In genomic region chr12:76474246-76474583, GRCm38 (mm10) we compare ENCODE assay signal across 22 mouse cellular contexts. TPM values are rescaled to one million over a fixed set of nuclear protein-coding genes. Genes with fewer than 3 reads are reported as not detected.
DNase-seq lines count a peak whose midpoint lies in the region; ATAC-seq and TF ChIP-seq lines count a peak whose summit lies in the region.
"Had no signal": no experiment of that assay in that cellular context is flagged by ENCODE, and none has a peak within 500 bp of the region (broad histone marks: within the 10 kb centered on the region; RNA-seq: fewer than 3 reads in every experiment).

No protein-coding gene starts in this region.

- H3K79me2 ChIP-seq in MEL (ENCODE audit: control insufficient read depth, insufficient read depth, low read length, poor library complexity): no peaks in the 10 kb centered on the region

- ATAC-seq in heart, postnatal 0 days (ENCODE audit: insufficient read depth, low read depth): no peak
- no peak for ATAC-seq in heart, embryonic 12.5 days (ENCODE audit: insufficient number of reproducible peaks, low FRiP score)
- peak; percentile 31; the same call in 1 of the 2 replicates for ATAC-seq in limb, embryonic 14.5 days (ENCODE audit: low FRiP score, low read depth)
- ATAC-seq: midbrain, embryonic 16.5 days had no signal

- TF ChIP-seq RAD21 in MEL (IDR thresholded peaks at IDR 0.05; ENCODE audit: low read depth, low read length): no peak

- 0 out of 2 replicates have a peak overlapping the region, but pooled peaks have one; percentile 11 for H3K27ac ChIP-seq in heart, postnatal 0 days (ENCODE audit: low read depth)
- H3K27ac ChIP-seq in heart, embryonic 12.5 days (ENCODE audit: poor library complexity, severe bottlenecking): no peak overlapping the region
- H3K27ac ChIP-seq in MEL (ENCODE audit: control insufficient read depth, low read depth, low read length): peak overlapping the region; percentile 51
- no peak overlapping the region for H3K27ac ChIP-seq in limb, embryonic 14.5 days (replicated peaks; ENCODE audit: low read depth, low read length)
- H3K27ac ChIP-seq: embryonic facial prominence, embryonic 15.5 days; heart, embryonic 15.5 days; hindbrain, embryonic 10.5 days; kidney, postnatal 0 days; liver, embryonic 13.5 days; lung, embryonic 15.5 days; macrophage; neural tube, embryonic 15.5 days; stomach, embryonic 15.5 days had no signal

- no peaks in the 10 kb centered on the region for H3K27me3 ChIP-seq in heart, postnatal 0 days (ENCODE audit: control insufficient read depth, insufficient read depth, low read length)
- H3K27me3 ChIP-seq in heart, embryonic 12.5 days (replicated peaks): no peaks in the 10 kb centered on the region
- no peaks in the 10 kb centered on the region for H3K27me3 ChIP-seq in MEL (ENCODE audit: control insufficient read depth in 1 of 2, insufficient read depth in 2 of 2, low read length in 2 of 2)
- H3K27me3 ChIP-seq in limb, embryonic 14.5 days (ENCODE audit: control insufficient read depth, insufficient read depth, low read length): no peaks in the 10 kb centered on the region
- H3K27me3 ChIP-seq: embryonic facial prominence, embryonic 15.5 days; heart, embryonic 15.5 days; lung, embryonic 15.5 days; neural tube, embryonic 15.5 days; stomach, embryonic 15.5 days had no signal

- WGBS in heart, postnatal 0 days: 82% methylated on average over 8 of the region's 8 CpGs
- WGBS in heart, embryonic 12.5 days: 81% methylated on average over 8 of the region's 8 CpGs
- WGBS in limb, embryonic 14.5 days: 76% methylated on average over 8 of the region's 8 CpGs

- peaks cover 7% of the 10 kb centered on the region; the same call in 1 of the 2 replicates for H3K4me1 ChIP-seq in heart, postnatal 0 days (ENCODE audit: control insufficient read depth, insufficient read depth)
- peaks cover 14% of the 10 kb centered on the region for H3K4me1 ChIP-seq in heart, embryonic 12.5 days (replicated peaks)
- peaks cover 0 to 13% of the 10 kb centered on the region in 2 experiments; a peak in 1 of 4 replicates for H3K4me1 ChIP-seq in MEL (ENCODE audit: control insufficient read depth in 1 of 2, insufficient read depth in 2 of 2, low read length in 2 of 2)
- H3K4me1 ChIP-seq in limb, embryonic 14.5 days (ENCODE audit: control insufficient read depth, insufficient read depth, low read length): peaks cover 16% of the 10 kb centered on the region

- no peak for DNase-seq in heart, postnatal 0 days (ENCODE audit: low spot score)
- DNase-seq in A20 (ENCODE audit: low read depth, low spot score): peak; percentile 83
- DNase-seq in MEL (ENCODE audit: low read depth, low spot score): peak; percentile 92
- no peak for DNase-seq in limb, embryonic 14.5 days (ENCODE audit: low spot score)
- DNase-seq in thymus, postnatal 14 days: no peak
- no peak for DNase-seq in adrenal gland, postnatal 36 days
- DNase-seq: adrenal gland, adult 2 months; cerebellum, adult 9-11 months; kidney, adult 11 months; liver, embryonic 13.5 days; thymus, adult 2 months had no signal

- H3K9ac ChIP-seq in heart, postnatal 0 days (replicated peaks; ENCODE audit: low read depth, low read length): no peak overlapping the region
- H3K9ac ChIP-seq in heart, embryonic 12.5 days: no peak overlapping the region
- peak overlapping the region; percentile 16 for H3K9ac ChIP-seq in MEL (ENCODE audit: control insufficient read depth, low read depth, low read length, poor library complexity, severe bottlenecking)
- no peak overlapping the region for H3K9ac ChIP-seq in limb, embryonic 14.5 days (ENCODE audit: low read depth, low read length, severe bottlenecking)
- H3K9ac ChIP-seq: embryonic facial prominence, embryonic 15.5 days; heart, embryonic 15.5 days; liver, embryonic 13.5 days; lung, embryonic 15.5 days; neural tube, embryonic 15.5 days; stomach, embryonic 15.5 days had no signal

- no peak for TF ChIP-seq EP300 in heart, postnatal 0 days (IDR thresholded peaks at IDR 0.05; ENCODE audit: low read depth)
- no peak for TF ChIP-seq EP300 in MEL (IDR thresholded peaks at IDR 0.05; ENCODE audit: low read depth in 1 of 2, low read length in 2 of 2)

- H3K4me3 ChIP-seq in heart, postnatal 0 days (ENCODE audit: low read depth, low read length): no peak overlapping the region
- no peak overlapping the region for H3K4me3 ChIP-seq in heart, embryonic 12.5 days
- H3K4me3 ChIP-seq in MEL (ENCODE audit: control insufficient read depth in 1 of 2, insufficient read depth in 1 of 2, low read depth in 2 of 2, low read length in 2 of 2): peak overlapping the region; percentile 18 to 51
- H3K4me3 ChIP-seq in limb, embryonic 14.5 days (replicated peaks; ENCODE audit: low read length): no peak overlapping the region
- H3K4me3 ChIP-seq: embryonic facial prominence, embryonic 15.5 days; heart, embryonic 15.5 days; hindbrain, embryonic 10.5 days; liver, embryonic 13.5 days; lung, embryonic 15.5 days; neural tube, embryonic 15.5 days; stomach, embryonic 15.5 days had no signal

- H3K4me2 ChIP-seq in heart, postnatal 0 days (ENCODE audit: low read depth, low read length): no peak overlapping the region
- no peak overlapping the region for H3K4me2 ChIP-seq in heart, embryonic 12.5 days
- H3K4me2 ChIP-seq in limb, embryonic 14.5 days (replicated peaks; ENCODE audit: low read depth, low read length, severe bottlenecking): no peak overlapping the region
- H3K4me2 ChIP-seq: embryonic facial prominence, embryonic 15.5 days; heart, embryonic 15.5 days; liver, embryonic 13.5 days; lung, embryonic 15.5 days; neural tube, embryonic 15.5 days; stomach, embryonic 15.5 days had no signal

- TF ChIP-seq POLR2A in MEL (IDR thresholded peaks at IDR 0.05; ENCODE audit: control insufficient read depth in 1 of 2, insufficient read depth in 1 of 2, low read depth in 1 of 2, low read length in 2 of 2, poor library complexity in 1 of 2): no peak
- no peak for TF ChIP-seq POLR2A in limb, embryonic 14.5 days (IDR thresholded peaks at IDR 0.05; ENCODE audit: borderline replicate concordance, extremely low read depth, insufficient read depth, insufficient read length)

- no peaks in the 10 kb centered on the region for H3K9me3 ChIP-seq in heart, postnatal 0 days (replicated peaks; ENCODE audit: control insufficient read depth, low read length)
- H3K9me3 ChIP-seq in heart, embryonic 12.5 days (replicated peaks): no peaks in the 10 kb centered on the region
- H3K9me3 ChIP-seq in MEL (replicated peaks; ENCODE audit: insufficient read depth, low read length): no peaks in the 10 kb centered on the region
- H3K9me3 ChIP-seq in limb, embryonic 14.5 days (ENCODE audit: control insufficient read depth, low read length): no peaks in the 10 kb centered on the region
- H3K9me3 ChIP-seq: embryonic facial prominence, embryonic 15.5 days; heart, embryonic 15.5 days; hindbrain, embryonic 10.5 days; liver, embryonic 13.5 days; lung, embryonic 15.5 days; neural tube, embryonic 15.5 days; stomach, embryonic 15.5 days had no signal

- no peak for TF ChIP-seq CTCF in heart, postnatal 0 days (IDR thresholded peaks at IDR 0.05; ENCODE audit: low read depth)
- TF ChIP-seq CTCF in MEL (IDR thresholded peaks at IDR 0.05 in 2 of 3, conservative IDR thresholded peaks at IDR 0.05 in 1 of 3; ENCODE audit: control insufficient read depth in 1 of 3, insufficient read depth in 1 of 3, low read depth in 2 of 3, low read length in 3 of 3, poor library complexity in 1 of 3, severe bottlenecking in 1 of 3): no peak

- no peaks in the 10 kb centered on the region for H3K36me3 ChIP-seq in heart, postnatal 0 days (replicated peaks; ENCODE audit: control insufficient read depth, insufficient read depth, low read length)
- H3K36me3 ChIP-seq in heart, embryonic 12.5 days: no peaks in the 10 kb centered on the region
- H3K36me3 ChIP-seq in MEL (ENCODE audit: control insufficient read depth in 1 of 2, insufficient read depth in 2 of 2, low read length in 2 of 2): peaks cover 0 to 13% of the 10 kb centered on the region in 2 experiments; a peak in 2 of 4 replicates
- H3K36me3 ChIP-seq in limb, embryonic 14.5 days (ENCODE audit: control insufficient read depth, insufficient read depth, low read length): no peaks in the 10 kb centered on the region
- H3K36me3 ChIP-seq: embryonic facial prominence, embryonic 15.5 days; heart, embryonic 15.5 days; hindbrain, embryonic 10.5 days; liver, embryonic 13.5 days; lung, embryonic 15.5 days; neural tube, embryonic 15.5 days; stomach, embryonic 15.5 days had no signal

TF ChIP-seq in MEL, 35 proteins besides CTCF, POLR2A, EP300 and RAD21 (continues in another document):
- TF ChIP-seq POLR2AphosphoS5 (IDR thresholded peaks at IDR 0.05; ENCODE audit: borderline replicate concordance, low read depth, low read length) (no peak), ZNF384 (IDR thresholded peaks at IDR 0.05; ENCODE audit: low read depth, low read length) (no peak), MEF2A (IDR thresholded peaks at IDR 0.05; ENCODE audit: extremely low read depth, insufficient replicate concordance, low read depth, low read length, poor library complexity, severe bottlenecking) (no peak), BHLHE40 (IDR thresholded peaks at IDR 0.05; ENCODE audit: borderline replicate concordance, low read depth, low read length) (no peak), JUND (IDR thresholded peaks at IDR 0.05; ENCODE audit: low read depth, low read length) (no peak), CHD2 (IDR thresholded peaks at IDR 0.05; ENCODE audit: low read length) (no peak)

RNA-seq across cellular contexts. Expression of gene Plekhg3, which starts 56.5 kb away (rescaled TPM):
- 17.7 and 21.7 TPM in 2 replicates for total RNA-seq in heart, postnatal 0 days (2014; rRNA removed; ENCODE audit: low replicate concordance)
- polyA plus RNA-seq in heart, postnatal 0 days (2015; fragmentation: Nextera tagmentation; extraction: Ambion mirVana): 3.7 TPM in 2 replicates
- 8.2 and 10.3 TPM in 2 replicates for polyA plus RNA-seq in heart, embryonic 12.5 days (2016; fragmentation: Nextera tagmentation; extraction: Ambion mirVana)
- total RNA-seq in MEL (2012; rRNA removed): 0.92 and 1.9 TPM in 2 replicates
- 1 to 10 TPM in 1 of 2 experiments, not detected in 1; 7.0 TPM for polyA plus RNA-seq in MEL (2012; ENCODE audit: insufficient read depth in 1 of 2, insufficient read length in 2 of 2, low read depth in 1 of 2, low replicate concordance in 2 of 2, missing spikeins in 1 of 2)
- 22.7 and 23.7 TPM in 2 replicates for polyA plus RNA-seq in limb, embryonic 14.5 days (2012; rRNA removed)
- polyA plus RNA-seq in limb, embryonic 14.5 days (2014; fragmentation: Nextera tagmentation; extraction: Ambion mirVana): 5.6 and 7.9 TPM in 2 replicates
- total RNA-seq in adrenal gland, postnatal 36 days (2021): 10 to 100 TPM; 11.1 to 13.0 TPM

RNA-seq across cellular contexts. Expression of gene Ppp1r36, which starts 56.9 kb away (rescaled TPM):
- total RNA-seq in heart, postnatal 0 days (2014; rRNA removed; ENCODE audit: low replicate concordance): not detected in 2 replicates
- 1.5 and 1.7 TPM in 2 replicates for polyA plus RNA-seq in heart, postnatal 0 days (2015; fragmentation: Nextera tagmentation; extraction: Ambion mirVana)
- 2.8 and 3.8 TPM in 2 replicates for polyA plus RNA-seq in heart, embryonic 12.5 days (2016; fragmentation: Nextera tagmentation; extraction: Ambion mirVana)
- not detected in 2 replicates for total RNA-seq in MEL (2012; rRNA removed)
- polyA plus RNA-seq in MEL (2012; ENCODE audit: insufficient read depth in 1 of 2, insufficient read length in 2 of 2, low read depth in 1 of 2, low replicate concordance in 2 of 2, missing spikeins in 1 of 2): not detected
- 2.1 and 4.2 TPM in 2 replicates for polyA plus RNA-seq in limb, embryonic 14.5 days (2012; rRNA removed)
- polyA plus RNA-seq in limb, embryonic 14.5 days (2014; fragmentation: Nextera tagmentation; extraction: Ambion mirVana): 3.1 and 5.3 TPM in 2 replicates
- not detected for total RNA-seq in adrenal gland, postnatal 36 days (2021)
- total RNA-seq: gastrocnemius, adult 8-10 months had no signal
- polyA plus RNA-seq: adrenal gland, adult 2 months; liver, embryonic 13.5 days; macrophage; thymus, adult 2 months had no signal

Comparison
In these comparisons a context has a peak if more than half of its experiments do, and no peak if none do; other contexts are left out.
1. H3K27ac ChIP-seq: peak in heart, postnatal 0 days (single experiment) and MEL (single experiment); none in heart, embryonic 12.5 days (single experiment) and limb, embryonic 14.5 days (single experiment).
2. DNase-seq: peak in A20 (single experiment) and MEL (single experiment); none in heart, postnatal 0 days (single experiment), limb, embryonic 14.5 days (single experiment), thymus, postnatal 14 days (single experiment) and adrenal gland, postnatal 36 days (0 of 2).
3. H3K4me3 ChIP-seq: peak in MEL (2 of 2); none in heart, postnatal 0 days (single experiment), heart, embryonic 12.5 days (single experiment) and limb, embryonic 14.5 days (single experiment).